Mouse (Mus musculus): Measurements from ENCODE around the gene Clca3a1.

Gene Clca3a1

GRCm38 (mm10) chr3:144679701-144680159 is 81.0 kb downstream of the Clca3a1 start:
- DNase-seq (ENCODE audit: low spot score in 2 of 2) = no peak

Measured in frontal cortex, postnatal 25 days (tissue).